Mouse (Mus musculus) liver, postnatal 0 days (tissue): Measurements from ENCODE around the gene Gata1. TPM values are rescaled to one million over a fixed set of nuclear protein-coding genes. Genes with fewer than 3 reads are reported as not detected.

Experiments
- ATAC-seq: fragments of 200-750 bp; cut with Nextera tagmentation; 2 replicates; pipeline ENCODE4 v1.8.0; 2017; ENCODE audit warnings: mild to moderate bottlenecking, moderate library complexity
- DNase-seq: peaks from one replicate; pipeline ENCODE4 v3.0.0-alpha.2; 2016
- H3K27ac ChIP-seq: fragments of 300-500 bp; sonication (generic); 2 replicates; pipeline ENCODE4 v1.5.1; 2014; ENCODE audit warnings: antibody characterized with exemption, moderate library complexity, mild to moderate bottlenecking, low read depth
- H3K27me3 ChIP-seq: fragments of 300-500 bp; sonication (generic); 2 replicates; pipeline ENCODE4 v1.6.1; 2014; ENCODE audit warnings: low read length, control low read depth, mixed read lengths; ENCODE audit not compliant: insufficient read depth
- H3K36me3 ChIP-seq: fragments of 300-500 bp; sonication (generic); replicated peaks from 2 replicates; pipeline ENCODE4 v1.6.1; 2014; ENCODE audit warnings: mild to moderate bottlenecking, control low read depth, low read length, moderate library complexity, mixed read lengths; ENCODE audit not compliant: insufficient read depth
- H3K4me1 ChIP-seq: fragments of 300-500 bp; sonication (generic); 2 replicates; pipeline ENCODE4 v1.6.1; 2014; ENCODE audit warnings: antibody characterized with exemption, mild to moderate bottlenecking, control low read depth; ENCODE audit not compliant: insufficient read depth
- H3K4me2 ChIP-seq: fragments of 300-500 bp; sonication (generic); 2 replicates; pipeline ENCODE4 v1.6.1; 2014; ENCODE audit warnings: low read depth, mild to moderate bottlenecking, low read length, moderate library complexity, mixed read lengths
- H3K4me3 ChIP-seq: fragments of 300-500 bp; sonication (generic); 2 replicates; pipeline ENCODE4 v1.5.1; 2014; ENCODE audit warnings: low read depth, low read length
- H3K9ac ChIP-seq: fragments of 300-500 bp; sonication (generic); replicated peaks from 2 replicates; pipeline ENCODE4 v1.6.1; 2014; ENCODE audit warnings: mild to moderate bottlenecking, moderate library complexity
- H3K9me3 ChIP-seq: fragments of 300-500 bp; sonication (generic); 2 replicates; pipeline ENCODE4 v1.6.1; 2016; ENCODE audit warnings: mild to moderate bottlenecking, control low read depth, low read length, mixed read lengths
- CTCF ChIP-seq: sonication (generic); IDR thresholded peaks from 2 replicates; pipeline ENCODE4 v1.5.1; 2016; ENCODE audit warnings: antibody characterized with exemption, low read depth
- EP300 ChIP-seq: IDR thresholded peaks from 2 replicates; pipeline ENCODE4 v1.6.1; 2016; ENCODE audit warnings: antibody characterized with exemption, low read depth, mild to moderate bottlenecking
- WGBS: fragments of 180-500 bp; shearing (Covaris S2); extraction: QIAGEN DNeasy Blood & Tissue Kit; methylation state at CpG from one replicate; pipeline ENCODE4 v1.1.7; 2014; ENCODE audit not compliant: insufficient replicate concordance; 5-methylcytosine and 5-hydroxymethylcytosine counted together
- polyA plus RNA-seq: library from polyadenylated mRNA; unstranded; fragments of >200 nt; fragmentation: Nextera tagmentation; extraction: Ambion mirVana; gene quantifications from 2 replicates; pipeline ENCODE4 v1.2.1, GENCODE M21; 2015

Gata1 gene
- polyA plus RNA-seq, 1 experiment from 2014 or later = 43.2 TPM

DNA sequence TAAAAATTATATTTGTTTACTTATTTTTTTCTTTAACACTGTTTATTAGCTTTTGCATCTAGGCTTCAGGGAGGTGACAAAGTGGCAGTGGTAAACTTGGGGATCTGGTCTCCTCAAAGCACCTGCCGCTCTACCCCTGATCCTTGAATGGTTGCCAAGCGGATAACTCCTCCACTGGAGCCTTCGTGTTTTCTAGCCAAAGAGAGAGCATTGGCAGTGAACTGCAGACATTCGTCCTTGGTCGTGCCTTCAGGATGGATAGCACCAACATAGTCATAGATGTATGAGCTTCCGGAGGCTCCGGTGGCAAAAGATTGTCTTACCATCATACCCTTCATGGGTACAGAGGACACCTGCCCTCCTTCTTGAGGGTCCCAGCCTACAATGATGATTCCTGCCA, 27.8 kb downstream of the Gata1 start:
- no peaks in the 10 kb centered on the region for H3K27me3 ChIP-seq
- 76% methylated on average over 7 of the region's 7 CpGs for whole genome bisulfite sequencing
- ATAC-seq = no peak

DNA sequence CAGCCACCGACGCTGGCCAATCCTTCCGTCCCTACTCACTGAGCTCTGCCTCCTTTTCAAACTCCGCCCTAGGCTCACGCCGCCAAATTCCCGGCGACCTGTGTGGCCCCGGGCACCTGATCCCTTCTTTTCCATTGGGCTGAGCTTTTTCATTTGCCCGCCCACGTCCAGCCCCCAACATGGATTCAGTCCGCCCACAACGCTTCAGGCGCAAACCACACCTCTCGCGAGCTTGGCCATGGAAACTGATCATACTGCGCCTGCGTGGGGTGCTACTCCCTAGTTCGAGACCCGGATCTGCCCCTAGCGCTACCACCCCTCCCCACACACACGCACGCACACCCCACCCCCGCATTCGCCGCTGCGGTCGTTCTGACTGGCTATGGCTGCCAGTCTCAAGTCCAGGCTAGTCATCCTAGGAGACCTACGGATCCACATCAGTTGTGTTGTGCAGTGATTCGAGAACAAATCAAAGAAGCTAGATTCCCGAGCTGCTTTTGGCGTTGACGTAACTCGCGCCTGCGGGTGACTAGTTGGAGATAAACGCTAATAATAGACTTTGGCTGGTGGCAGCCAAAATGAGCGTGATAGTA, 29.9 kb downstream of the Gata1 start:
- Histone ChIP-seq H3K36me3 (no peaks in the 10 kb centered on the region), H3K4me2 (peak overlapping the region; percentile 80), H3K9me3 (no peaks in the 10 kb centered on the region), H3K9ac (peak overlapping the region; percentile 44), H3K4me3 (peak overlapping the region; percentile 58), H3K4me1 (no peaks in the 10 kb centered on the region), H3K27ac (no peak overlapping the region), H3K27me3 (no peaks in the 10 kb centered on the region)
- WGBS = 11% methylated on average over 38 of the region's 38 CpGs
- TF ChIP-seq EP300 (no peak), CTCF (no peak)
- ATAC-seq = peak; percentile 98
- DNase-seq = peak; percentile 91

More for the DNA sequence above, 27.8 kb downstream of the Gata1 start:
- Histone ChIP-seq H3K9ac (no peak overlapping the region), H3K4me1 (no peaks in the 10 kb centered on the region), H3K36me3 (no peaks in the 10 kb centered on the region), H3K27ac (no peak overlapping the region), H3K4me3 (no peak overlapping the region), H3K9me3 (no peaks in the 10 kb centered on the region), H3K4me2 (no peak overlapping the region)
- no peak for DNase-seq
- TF ChIP-seq EP300 (no peak), CTCF (no peak)

DNA sequence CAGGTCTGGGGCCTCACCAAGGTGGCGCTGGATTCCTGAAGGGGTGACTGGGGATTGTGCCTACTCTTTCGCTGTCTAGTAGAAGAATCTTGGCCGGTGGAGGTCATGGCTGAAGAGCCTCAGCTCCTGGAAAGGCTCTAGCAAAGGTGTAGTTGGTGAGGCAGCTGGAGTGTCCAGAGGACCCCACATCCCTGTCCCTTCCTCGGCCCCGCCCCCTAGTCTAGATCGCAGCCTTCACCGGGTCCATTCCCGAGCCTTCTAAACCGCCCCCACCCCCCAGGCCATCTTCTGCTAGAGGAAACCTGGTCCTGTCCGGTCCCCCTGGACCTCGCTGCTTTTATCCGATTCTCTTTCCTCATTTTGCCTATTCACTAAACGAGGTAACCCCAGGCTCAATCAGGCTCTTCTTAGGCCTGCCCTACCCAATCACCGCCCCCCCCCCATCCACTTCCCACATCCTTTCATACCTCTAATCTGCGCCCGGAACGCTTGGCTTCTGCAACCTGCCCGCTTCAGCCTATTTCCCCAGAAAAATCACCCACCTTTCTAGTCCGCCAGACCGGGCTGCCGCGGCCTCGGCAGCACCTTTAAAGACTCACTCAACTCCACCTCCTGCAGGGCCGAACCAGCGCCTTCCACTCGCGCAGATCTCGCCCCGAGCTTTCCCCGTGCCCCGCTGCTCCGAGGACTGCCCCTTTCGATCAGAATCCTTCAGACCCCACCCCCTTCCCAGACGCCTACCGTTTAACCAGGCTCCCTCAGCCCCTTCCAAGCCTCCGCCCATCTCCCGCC, 30.6 kb downstream of the Gata1 start, which contains the start of gene Hdac6:
Hdac6 (minus strand) TSS at position 782 of the 792 bp plus-strand sequence.
- peak within 1 kb of the TSS; percentile 51; the same call in 1 of the 2 replicates for H3K27ac ChIP-seq
- no peaks in the 10 kb centered on the region for H3K4me1 ChIP-seq
- H3K9ac ChIP-seq = peak within 1 kb of the TSS; percentile 44
- TF ChIP-seq CTCF (no peak), EP300 (no peak)
- 23% methylated on average over 35 of the region's 37 CpGs for WGBS
- peak within 1 kb of the TSS; percentile 58 for H3K4me3 ChIP-seq
- ATAC-seq (no peak), DNase-seq (no peak)
- peak within 1 kb of the TSS; percentile 80 for H3K4me2 ChIP-seq
- H3K36me3 ChIP-seq = no peaks in the 10 kb centered on the region
- no peaks in the 10 kb centered on the region for H3K27me3 ChIP-seq
- H3K9me3 ChIP-seq = no peaks in the 10 kb centered on the region

DNA sequence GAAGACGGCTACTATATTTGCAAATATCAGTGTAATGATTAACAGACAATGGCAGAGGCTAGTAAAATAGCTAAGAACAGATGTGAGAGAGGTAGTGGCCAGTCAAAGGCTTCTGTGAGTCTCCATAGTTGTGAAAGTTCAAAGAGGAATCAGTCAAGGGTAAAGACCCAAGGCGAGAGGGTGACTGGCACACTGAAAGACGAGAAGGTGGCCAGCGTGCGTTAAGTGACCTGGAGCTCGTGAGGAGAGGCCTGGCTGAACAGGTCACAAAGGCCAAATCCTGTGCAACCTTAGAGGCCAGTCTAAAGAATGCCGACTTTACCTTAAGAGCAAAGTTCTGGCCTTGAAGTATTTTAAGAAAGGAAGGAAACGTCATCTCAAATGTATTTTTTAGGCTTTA, 32.3 kb downstream of the Gata1 start:
- H3K36me3 ChIP-seq = no peaks in the 10 kb centered on the region
- ATAC-seq = no peak
- WGBS = 67% methylated on average over 8 of the region's 8 CpGs
- no peak overlapping the region for H3K9ac ChIP-seq
- H3K27ac ChIP-seq = no peak overlapping the region
- no peak overlapping the region for H3K4me2 ChIP-seq
- H3K4me1 ChIP-seq = no peaks in the 10 kb centered on the region
- H3K27me3 ChIP-seq = no peaks in the 10 kb centered on the region
- no peak overlapping the region for H3K4me3 ChIP-seq
- TF ChIP-seq CTCF = no peak
- TF ChIP-seq EP300 = no peak
- DNase-seq = no peak
- H3K9me3 ChIP-seq = no peaks in the 10 kb centered on the region

DNA sequence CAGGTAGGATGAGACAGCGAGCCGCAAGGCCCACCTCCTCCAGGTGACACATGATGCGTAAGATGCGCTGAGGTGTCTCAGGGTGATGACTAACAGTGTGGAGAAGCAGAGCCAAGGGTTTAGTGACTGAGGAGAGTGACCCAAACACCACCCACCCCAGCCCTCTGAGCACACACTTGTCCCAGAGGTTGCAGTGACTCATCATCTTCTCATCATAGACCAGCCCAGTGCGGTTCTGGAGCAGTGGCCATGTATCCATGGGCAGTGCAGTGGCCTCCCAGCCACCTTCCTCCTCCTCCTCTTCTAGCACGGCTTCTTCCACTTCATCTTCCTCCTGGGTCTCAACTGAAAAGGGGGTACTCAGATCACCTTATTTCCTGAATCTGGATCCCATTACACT, 40.2 kb downstream of the Gata1 start:
- H3K36me3 ChIP-seq = peaks cover 6% of the 10 kb centered on the region; the same call in 1 of the 2 replicates
- no peak overlapping the region for H3K4me2 ChIP-seq
- no peaks in the 10 kb centered on the region for H3K9me3 ChIP-seq
- no peak overlapping the region for H3K9ac ChIP-seq
- DNase-seq (no peak), ATAC-seq (no peak)
- no peak overlapping the region for H3K27ac ChIP-seq
- no peaks in the 10 kb centered on the region for H3K27me3 ChIP-seq
- no peaks in the 10 kb centered on the region for H3K4me1 ChIP-seq
- TF ChIP-seq CTCF (no peak), EP300 (no peak)
- 85% methylated on average over 6 of the region's 6 CpGs for WGBS
- H3K4me3 ChIP-seq = no peak overlapping the region

DNA sequence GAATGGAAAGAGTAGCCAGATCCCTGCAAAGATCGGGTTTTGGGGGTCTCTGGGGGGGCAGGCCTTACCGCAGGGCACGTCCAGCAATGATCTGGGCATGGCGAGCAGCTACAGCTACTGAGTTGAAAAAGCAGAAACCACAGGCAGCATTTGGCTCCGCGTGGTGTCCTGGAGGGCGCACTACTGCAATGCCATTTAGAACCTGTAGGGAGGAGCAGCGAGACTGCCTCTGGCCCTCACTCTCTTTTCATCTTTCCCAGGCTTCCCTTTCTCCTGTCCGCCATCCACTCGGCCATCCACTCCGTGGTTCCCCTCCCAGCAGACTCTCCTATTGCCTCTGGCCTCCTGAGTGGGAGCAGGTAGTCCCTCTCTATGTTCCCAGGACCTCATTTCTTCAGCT, 41.0 kb downstream of the Gata1 start:
- Histone ChIP-seq H3K27ac (no peak overlapping the region), H3K9ac (no peak overlapping the region), H3K9me3 (no peaks in the 10 kb centered on the region), H3K27me3 (no peaks in the 10 kb centered on the region), H3K36me3 (peaks cover 6% of the 10 kb centered on the region; the same call in 1 of the 2 replicates), H3K4me1 (no peaks in the 10 kb centered on the region), H3K4me3 (no peak overlapping the region), H3K4me2 (no peak overlapping the region)
- TF ChIP-seq EP300 (no peak), CTCF (peak; percentile 47)
- ATAC-seq = no peak
- whole genome bisulfite sequencing = 43% methylated on average over 10 of the region's 11 CpGs
- no peak for DNase-seq
